Mouse (Mus musculus): ENCODE measurements around the gene Stoml3. TPM values are rescaled to one million over a fixed set of nuclear protein-coding genes. Genes with fewer than 3 reads are reported as not detected.

The Stoml3 gene
- total and polyA plus RNA-seq, 2 experiments from 2014 or later = not detected

DNA sequence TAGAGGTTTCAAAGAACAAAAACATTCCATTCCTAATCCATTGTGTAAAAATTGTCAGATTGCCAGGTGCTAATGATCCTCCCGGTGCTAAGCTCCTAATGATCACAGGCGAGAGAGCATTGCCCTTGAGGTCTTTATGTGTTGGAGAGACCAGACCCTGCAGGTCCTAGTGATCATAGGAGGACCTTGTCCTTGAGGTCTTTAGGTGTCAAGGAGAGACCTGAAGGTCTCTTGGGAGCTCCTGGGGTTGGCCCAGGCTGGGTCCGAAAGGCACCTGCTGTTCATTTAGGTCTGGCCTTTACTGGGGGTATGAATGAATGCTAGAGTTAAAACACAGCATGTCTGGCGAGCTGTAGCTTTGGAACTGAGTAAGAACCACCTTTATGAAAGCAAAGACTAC, 14.3 kb upstream of the Stoml3 start:
- no peak overlapping the region for H3K4me2 ChIP-seq (ENCODE audit: low read depth, low read length)
- H3K9me3 ChIP-seq (ENCODE audit: low read length) = no peaks in the 10 kb centered on the region
- no peak for TF ChIP-seq CTCF (IDR thresholded peaks at IDR 0.05; ENCODE audit: low read depth)
- WGBS = 64% methylated on average over 4 of the region's 4 CpGs
- H3K27ac ChIP-seq = no peak overlapping the region
- H3K36me3 ChIP-seq (ENCODE audit: insufficient read depth, low read length) = peaks cover 59% of the 10 kb centered on the region
- no peak for DNase-seq (ENCODE audit: low spot score)
- H3K4me3 ChIP-seq (ENCODE audit: low read length) = no peak overlapping the region
- no peaks in the 10 kb centered on the region for H3K4me1 ChIP-seq (ENCODE audit: insufficient read depth, low read length)
- no peak for ATAC-seq
- no peaks in the 10 kb centered on the region for H3K27me3 ChIP-seq (ENCODE audit: insufficient read depth, low read length)
- no peak overlapping the region for H3K9ac ChIP-seq (replicated peaks; ENCODE audit: low read length)

DNA sequence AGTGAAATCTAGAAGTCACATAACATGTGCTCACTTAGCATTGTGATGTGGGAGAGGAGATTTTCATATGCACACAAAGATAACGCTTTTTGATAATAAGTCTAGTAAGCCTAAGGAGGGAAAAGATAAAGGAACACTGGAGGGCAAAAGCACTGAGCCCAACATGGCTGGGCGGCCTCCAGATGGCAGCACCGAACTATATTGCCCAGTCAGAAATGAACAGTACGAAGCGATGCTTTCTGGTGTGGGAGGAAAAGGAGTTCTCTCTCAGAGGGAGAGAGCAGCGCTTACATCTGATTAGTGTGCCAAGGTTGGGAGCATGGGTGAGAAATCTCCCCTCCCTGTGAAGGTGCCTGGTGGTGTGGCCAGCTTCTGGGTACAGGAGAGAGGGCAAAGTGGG, 12.6 kb upstream of the Stoml3 start:
- no peaks in the 10 kb centered on the region for H3K27me3 ChIP-seq (ENCODE audit: insufficient read depth, low read length)
- peaks cover 67% of the 10 kb centered on the region for H3K36me3 ChIP-seq (ENCODE audit: insufficient read depth, low read length)
- peak; percentile 80 for TF ChIP-seq CTCF (IDR thresholded peaks at IDR 0.05; ENCODE audit: low read depth)
- H3K9me3 ChIP-seq (ENCODE audit: low read length) = no peaks in the 10 kb centered on the region
- ATAC-seq (peak; percentile 81), DNase-seq (ENCODE audit: low spot score) (peak; percentile 76)
- no peak overlapping the region for H3K9ac ChIP-seq (replicated peaks; ENCODE audit: low read length)
- WGBS = 44% methylated on average over 6 of the region's 6 CpGs
- no peak overlapping the region for H3K4me3 ChIP-seq (ENCODE audit: low read length)
- H3K27ac ChIP-seq = no peak overlapping the region
- no peak overlapping the region for H3K4me2 ChIP-seq (ENCODE audit: low read depth, low read length)
- no peaks in the 10 kb centered on the region for H3K4me1 ChIP-seq (ENCODE audit: insufficient read depth, low read length)

DNA sequence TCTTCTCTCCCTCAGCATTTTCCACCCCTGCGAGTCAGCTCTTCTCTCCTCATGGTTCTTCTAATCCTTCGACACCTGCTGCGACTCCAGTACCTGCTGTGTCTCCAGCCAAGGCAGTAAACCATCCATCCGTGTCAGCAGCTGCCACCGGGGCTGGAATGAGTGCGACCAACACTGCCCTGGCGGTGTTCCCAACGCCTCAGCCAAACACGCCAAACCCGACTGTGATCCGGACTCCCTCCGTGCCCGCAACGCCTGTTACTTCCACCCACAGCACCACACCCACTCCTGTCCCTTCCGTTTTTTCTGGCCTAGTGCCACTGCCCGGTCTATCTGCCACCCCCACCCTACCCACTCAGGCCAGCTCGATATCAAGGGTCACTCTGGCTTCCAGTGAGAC, 11.0 kb upstream of the Stoml3 start:
- H3K9me3 ChIP-seq (ENCODE audit: low read length) = no peaks in the 10 kb centered on the region
- no peak for TF ChIP-seq CTCF (IDR thresholded peaks at IDR 0.05; ENCODE audit: low read depth)
- peaks cover 58% of the 10 kb centered on the region for H3K36me3 ChIP-seq (ENCODE audit: insufficient read depth, low read length)
- no peaks in the 10 kb centered on the region for H3K27me3 ChIP-seq (ENCODE audit: insufficient read depth, low read length)
- DNase-seq (ENCODE audit: low spot score) (peak; percentile 47), ATAC-seq (peak; percentile 50)
- no peak overlapping the region for H3K4me2 ChIP-seq (ENCODE audit: low read depth, low read length)
- no peak overlapping the region for H3K9ac ChIP-seq (replicated peaks; ENCODE audit: low read length)
- no peak overlapping the region for H3K27ac ChIP-seq
- H3K4me1 ChIP-seq (ENCODE audit: insufficient read depth, low read length) = no peaks in the 10 kb centered on the region
- no peak overlapping the region for H3K4me3 ChIP-seq (ENCODE audit: low read length)
- whole genome bisulfite sequencing = 64% methylated on average over 17 of the region's 17 CpGs

DNA sequence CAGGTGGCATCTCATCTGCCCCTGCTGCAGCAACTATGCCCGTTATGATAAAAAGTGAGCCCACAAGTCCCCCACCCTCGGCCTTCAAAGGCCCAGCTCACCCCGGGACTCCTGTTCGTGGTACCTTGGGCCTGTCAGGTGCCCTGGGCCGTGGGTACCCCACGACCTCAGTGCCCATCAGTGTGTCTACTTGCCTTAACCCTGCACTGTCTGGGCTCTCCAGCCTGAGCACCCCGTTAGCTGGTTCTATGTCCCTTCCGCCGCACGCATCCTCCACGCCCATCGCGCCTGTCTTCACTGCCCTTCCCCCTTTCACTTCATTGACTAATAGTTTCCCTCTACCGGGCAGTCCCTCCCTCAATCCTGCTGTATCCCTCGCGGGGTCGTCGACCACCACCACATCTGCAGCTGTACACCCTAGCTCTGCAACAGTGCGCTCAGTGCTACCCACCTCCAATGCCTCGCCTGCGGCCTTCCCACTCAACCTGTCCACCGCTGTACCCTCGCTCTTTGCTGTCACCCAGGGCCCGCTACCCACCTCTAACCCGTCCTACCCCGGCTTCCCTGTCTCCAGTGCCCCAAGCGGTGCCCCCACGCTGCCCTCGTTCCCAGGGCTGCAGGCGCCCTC, 9.9 kb upstream of the Stoml3 start:
- H3K27ac ChIP-seq = no peak overlapping the region
- DNase-seq (ENCODE audit: low spot score) (no peak), ATAC-seq (no peak)
- no peak overlapping the region for H3K4me2 ChIP-seq (ENCODE audit: low read depth, low read length)
- no peak overlapping the region for H3K4me3 ChIP-seq (ENCODE audit: low read length)
- 96% methylated on average over 30 of the region's 30 CpGs for WGBS
- H3K27me3 ChIP-seq (ENCODE audit: insufficient read depth, low read length) = no peaks in the 10 kb centered on the region
- peaks cover 49% of the 10 kb centered on the region for H3K36me3 ChIP-seq (ENCODE audit: insufficient read depth, low read length)
- no peak overlapping the region for H3K9ac ChIP-seq (replicated peaks; ENCODE audit: low read length)
- H3K9me3 ChIP-seq (ENCODE audit: low read length) = no peaks in the 10 kb centered on the region
- no peak for TF ChIP-seq CTCF (IDR thresholded peaks at IDR 0.05; ENCODE audit: low read depth)
- no peaks in the 10 kb centered on the region for H3K4me1 ChIP-seq (ENCODE audit: insufficient read depth, low read length)

DNA sequence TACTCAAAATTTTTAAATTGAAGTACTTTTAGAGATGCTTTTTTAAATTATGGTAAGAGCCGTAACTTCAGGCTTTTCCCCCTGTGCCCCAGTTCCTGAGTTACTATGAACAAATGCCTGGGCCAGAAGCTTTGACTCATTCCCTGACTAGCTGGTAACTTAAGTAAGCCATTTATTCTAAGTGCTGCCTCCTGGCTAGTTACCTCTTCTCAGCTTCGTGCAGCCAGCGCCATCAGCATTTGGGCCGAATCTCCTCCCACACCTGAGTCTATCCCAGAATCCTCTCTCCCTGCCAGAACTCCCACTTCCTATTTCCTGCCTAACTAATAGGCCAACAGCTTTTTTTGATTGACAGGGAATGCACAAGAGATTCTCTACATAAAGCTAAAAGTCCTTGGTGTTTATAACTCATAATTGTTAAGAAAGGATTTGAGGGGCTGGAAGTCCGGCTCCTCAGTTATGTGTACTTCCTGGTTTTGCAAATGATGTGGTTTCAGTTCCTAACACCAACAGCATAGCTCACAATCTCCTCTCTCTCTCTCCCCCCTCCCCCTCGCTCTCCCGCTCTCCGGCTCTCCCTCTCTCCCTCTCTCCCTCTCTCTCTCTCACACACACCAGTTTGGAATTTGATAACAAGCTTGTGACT, 4.9 kb upstream of the Stoml3 start:
- Histone ChIP-seq H3K36me3 (ENCODE audit: insufficient read depth, low read length) (peaks cover 14% of the 10 kb centered on the region; the same call in 1 of the 2 replicates), H3K27me3 (ENCODE audit: insufficient read depth, low read length) (no peaks in the 10 kb centered on the region), H3K4me2 (ENCODE audit: low read depth, low read length) (no peak overlapping the region), H3K4me3 (ENCODE audit: low read length) (no peak overlapping the region), H3K9ac (replicated peaks; ENCODE audit: low read length) (no peak overlapping the region), H3K4me1 (ENCODE audit: insufficient read depth, low read length) (no peaks in the 10 kb centered on the region), H3K9me3 (ENCODE audit: low read length) (no peaks in the 10 kb centered on the region), H3K27ac (no peak overlapping the region)
- no peak for TF ChIP-seq CTCF (IDR thresholded peaks at IDR 0.05; ENCODE audit: low read depth)
- 93% methylated on average over 8 of the region's 8 CpGs for WGBS
- no peak for DNase-seq (ENCODE audit: low spot score)
- no peak for ATAC-seq

DNA sequence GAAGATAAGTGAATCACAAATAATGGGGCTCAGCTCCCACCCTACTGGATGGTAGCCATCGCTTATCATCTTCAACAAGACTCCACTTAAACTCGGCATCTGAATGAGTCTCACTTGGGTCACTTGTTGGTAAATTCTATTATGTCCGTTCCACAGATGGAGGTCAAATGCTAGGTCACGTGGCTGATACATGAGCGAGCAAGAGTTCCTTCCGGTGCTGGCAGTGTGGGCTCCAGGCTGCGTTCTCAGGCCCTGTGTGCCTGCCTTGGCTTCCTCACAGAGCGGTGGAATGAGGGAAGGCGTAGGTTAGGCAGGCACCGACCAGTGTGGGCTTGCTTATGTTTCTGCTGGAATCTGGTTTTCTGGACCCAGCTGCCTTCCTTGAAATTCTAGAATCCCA, 1.9 kb upstream of the Stoml3 start:
- Histone ChIP-seq H3K9me3 (ENCODE audit: low read length) (no peaks in the 10 kb centered on the region), H3K27me3 (ENCODE audit: insufficient read depth, low read length) (no peaks in the 10 kb centered on the region)
- WGBS = 82% methylated on average over 10 of the region's 10 CpGs

DNA sequence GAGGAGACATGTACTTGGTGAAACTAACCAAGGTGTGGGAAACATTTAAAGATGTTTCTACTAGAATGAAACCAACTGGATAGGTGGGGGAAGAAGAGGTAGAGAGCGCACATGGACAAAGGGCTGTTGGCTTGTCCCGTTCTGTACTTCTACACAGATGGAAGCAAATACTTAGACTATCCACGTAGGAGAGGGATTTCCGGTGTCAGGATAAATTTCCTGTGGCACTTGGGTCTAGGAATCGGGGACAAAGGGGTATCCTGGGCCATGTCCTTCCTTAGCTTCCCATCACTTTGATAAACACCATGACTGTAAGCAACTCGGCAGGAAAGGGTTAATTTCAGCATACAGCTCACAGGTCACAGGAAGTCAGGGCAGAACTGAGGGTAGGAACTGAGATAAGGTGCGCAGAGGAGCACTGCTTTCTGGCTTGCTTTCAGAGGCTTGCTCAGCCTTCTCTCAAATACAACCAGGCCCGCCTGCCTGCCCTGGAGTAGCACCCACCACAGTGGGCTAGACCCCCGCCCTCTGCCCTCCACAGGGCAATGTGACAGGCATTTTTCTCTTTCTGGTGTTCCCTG, 1.4 kb upstream of the Stoml3 start:
- WGBS = 80% methylated on average over 9 of the region's 9 CpGs
- no peak for ATAC-seq

More for the DNA sequence above, 1.9 kb upstream of the Stoml3 start:
- Histone ChIP-seq H3K4me2 (ENCODE audit: low read depth, low read length) (no peak overlapping the region), H3K4me1 (ENCODE audit: insufficient read depth, low read length) (no peaks in the 10 kb centered on the region), H3K9ac (replicated peaks; ENCODE audit: low read length) (no peak overlapping the region), H3K27ac (no peak overlapping the region), H3K36me3 (ENCODE audit: insufficient read depth, low read length) (no peaks in the 10 kb centered on the region; the same call in 1 of the 2 replicates), H3K4me3 (ENCODE audit: low read length) (no peak overlapping the region)
- ATAC-seq (no peak), DNase-seq (ENCODE audit: low spot score) (no peak)
- no peak for TF ChIP-seq CTCF (IDR thresholded peaks at IDR 0.05; ENCODE audit: low read depth)

More for the DNA sequence above, 1.4 kb upstream of the Stoml3 start:
- DNase-seq (ENCODE audit: low spot score) = no peak
- no peak for TF ChIP-seq CTCF (IDR thresholded peaks at IDR 0.05; ENCODE audit: low read depth)
- Histone ChIP-seq H3K9ac (replicated peaks; ENCODE audit: low read length) (no peak overlapping the region), H3K4me2 (ENCODE audit: low read depth, low read length) (no peak overlapping the region), H3K27ac (no peak overlapping the region), H3K4me1 (ENCODE audit: insufficient read depth, low read length) (no peaks in the 10 kb centered on the region), H3K27me3 (ENCODE audit: insufficient read depth, low read length) (no peaks in the 10 kb centered on the region), H3K4me3 (ENCODE audit: low read length) (no peak overlapping the region), H3K36me3 (ENCODE audit: insufficient read depth, low read length) (no peaks in the 10 kb centered on the region; the same call in 1 of the 2 replicates), H3K9me3 (ENCODE audit: low read length) (no peaks in the 10 kb centered on the region)

Data from hindbrain, postnatal 0 days (tissue).